Mouse (Mus musculus): ENCODE results near the gene Zfp964. TPM values are rescaled to one million over a fixed set of nuclear protein-coding genes. Genes with fewer than 3 reads are reported as not detected.
"Not testable (repeated sequence)": the region's sequence is repeated elsewhere in the genome, so short reads cannot be mapped to it uniquely, and the experiment has no call there.

Gene Zfp964
- polyA plus RNA-seq, 1 experiment from 2014 or later = 0.57 TPM

DNA sequence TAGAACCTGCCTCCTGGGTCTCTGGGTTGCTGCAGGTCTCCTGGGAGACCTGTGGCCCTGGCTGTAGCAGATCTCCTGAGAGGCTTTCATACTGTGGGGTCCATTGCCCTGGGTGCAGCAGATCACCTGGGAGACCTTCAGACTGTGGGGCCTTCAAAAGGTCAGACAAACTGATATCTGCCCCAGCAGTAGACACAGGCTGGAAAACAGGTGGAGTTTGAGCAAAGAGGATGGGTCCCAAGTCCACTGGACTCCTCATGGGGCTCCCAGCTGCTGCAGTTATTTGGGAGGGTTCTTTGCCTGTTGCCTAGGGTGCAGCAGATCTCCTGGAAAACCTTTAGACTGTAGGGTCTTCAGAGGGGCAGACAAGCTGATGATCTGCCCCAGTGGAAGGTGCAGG lies 7.0 kb downstream of the Zfp964 start:
- no peak overlapping the region for H3K9ac ChIP-seq (ENCODE audit: low read length)
- no peak overlapping the region for H3K4me3 ChIP-seq (ENCODE audit: low read depth, low read length)
- H3K27me3 ChIP-seq (ENCODE audit: control insufficient read depth, insufficient read depth, low read length) = no peaks in the 10 kb centered on the region
- no peak overlapping the region for H3K4me2 ChIP-seq (replicated peaks; ENCODE audit: low read depth)
- no peaks in the 10 kb centered on the region; the same call in 1 of the 2 replicates for H3K36me3 ChIP-seq (ENCODE audit: control insufficient read depth, insufficient read depth, low read length)
- H3K9me3 ChIP-seq (ENCODE audit: control insufficient read depth, low read length) = no peaks in the 10 kb centered on the region
- ATAC-seq (ENCODE audit: low FRiP score, low TSS enrichment) = no peak
- no peaks in the 10 kb centered on the region for H3K4me1 ChIP-seq (replicated peaks; ENCODE audit: control insufficient read depth, insufficient read depth)
- no peak overlapping the region for H3K27ac ChIP-seq (replicated peaks)
- TF ChIP-seq EP300 (optimal IDR thresholded peaks at IDR 0.05) (no peak), CTCF (IDR thresholded peaks at IDR 0.05; ENCODE audit: low read depth) (no peak)
- no peak for DNase-seq (ENCODE audit: low spot score)

DNA sequence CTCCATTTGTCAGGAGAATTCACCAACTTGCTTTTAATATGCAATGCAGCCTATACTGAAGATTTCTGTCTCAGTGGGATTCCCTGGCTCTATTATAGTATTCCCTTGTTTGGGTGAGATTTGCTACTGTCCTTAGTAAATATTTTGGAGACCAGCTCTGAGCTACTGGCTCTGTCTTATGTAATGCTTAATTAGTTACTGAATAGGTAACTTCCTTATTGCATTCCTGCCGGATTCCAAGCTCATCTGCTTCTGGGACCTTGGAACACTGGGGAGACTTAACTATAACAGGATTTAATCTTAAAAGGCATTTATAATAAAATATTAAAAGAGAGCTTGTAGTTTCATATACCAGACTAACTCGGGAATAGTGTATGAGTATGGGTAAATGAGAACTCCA lies 10.8 kb downstream of the Zfp964 start:
- not testable (repeated sequence) for H3K36me3 ChIP-seq (ENCODE audit: control insufficient read depth, insufficient read depth, low read length); H3K9me3 ChIP-seq (ENCODE audit: control insufficient read depth, low read length); H3K4me3 ChIP-seq (ENCODE audit: low read depth, low read length); H3K27ac ChIP-seq (replicated peaks); H3K4me2 ChIP-seq (replicated peaks; ENCODE audit: low read depth); H3K4me1 ChIP-seq (replicated peaks; ENCODE audit: control insufficient read depth, insufficient read depth); H3K27me3 ChIP-seq (ENCODE audit: control insufficient read depth, insufficient read depth, low read length); H3K9ac ChIP-seq (ENCODE audit: low read length); ATAC-seq (ENCODE audit: low FRiP score, low TSS enrichment); DNase-seq (ENCODE audit: low spot score)
- 81% methylated on average over 2 of the region's 2 CpGs for WGBS

DNA sequence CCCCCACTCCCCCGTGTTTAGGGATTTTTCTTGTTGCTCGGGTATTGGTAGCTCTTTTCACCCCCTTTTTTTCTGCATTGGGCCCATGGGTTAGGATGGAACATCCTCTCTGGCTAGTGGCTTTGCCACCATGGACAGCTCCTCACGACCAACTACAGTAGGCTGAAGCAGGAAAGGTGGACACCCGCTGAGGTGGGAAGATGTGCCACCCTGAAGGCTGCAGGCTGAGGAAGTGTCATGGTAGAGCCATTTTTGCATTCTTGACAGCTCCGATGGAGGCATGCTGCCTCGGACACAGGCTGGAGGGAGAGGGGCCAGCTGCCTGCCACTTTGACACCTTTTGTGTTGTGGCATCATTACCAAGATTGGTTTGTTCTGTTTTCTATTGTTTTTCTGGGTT lies 47.5 kb downstream of the Zfp964 start:
- DNase-seq (ENCODE audit: low spot score) (no peak), ATAC-seq (ENCODE audit: low FRiP score, low TSS enrichment) (no peak)
- Histone ChIP-seq H3K36me3 (ENCODE audit: control insufficient read depth, insufficient read depth, low read length) (peaks cover 26% of the 10 kb centered on the region), H3K9me3 (ENCODE audit: control insufficient read depth, low read length) (0 out of 2 replicates have a peak, but pooled peaks cover 3% of the 10 kb centered on the region), H3K27ac (replicated peaks) (no peak overlapping the region), H3K9ac (ENCODE audit: low read length) (no peak overlapping the region), H3K4me1 (replicated peaks; ENCODE audit: control insufficient read depth, insufficient read depth) (no peaks in the 10 kb centered on the region), H3K4me3 (ENCODE audit: low read depth, low read length) (no peak overlapping the region), H3K27me3 (ENCODE audit: control insufficient read depth, insufficient read depth, low read length) (no peaks in the 10 kb centered on the region), H3K4me2 (replicated peaks; ENCODE audit: low read depth) (no peak overlapping the region)
- WGBS = 65% methylated on average over 6 of the region's 6 CpGs
- TF ChIP-seq EP300 (optimal IDR thresholded peaks at IDR 0.05) (no peak), CTCF (IDR thresholded peaks at IDR 0.05; ENCODE audit: low read depth) (no peak)

DNA sequence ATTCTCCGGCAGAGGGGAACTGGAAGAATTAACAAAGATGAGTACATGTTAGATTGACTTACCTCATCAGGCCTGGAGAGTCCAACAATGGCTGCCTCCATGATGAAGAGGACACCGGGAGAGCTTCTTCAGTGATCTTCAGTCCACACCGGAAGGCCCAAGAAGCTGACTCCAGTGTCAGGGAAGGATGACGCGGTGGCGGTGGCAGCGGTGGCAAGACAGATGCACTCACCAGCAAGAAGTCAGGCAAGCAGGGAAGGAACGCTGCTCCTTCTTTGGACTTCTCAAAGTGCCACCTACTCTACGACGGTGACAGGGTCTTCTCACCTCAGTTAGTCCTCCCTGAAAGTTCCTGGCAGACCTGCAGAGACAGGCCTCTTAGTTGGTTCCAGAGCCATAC lies 56.3 kb downstream of the Zfp964 start, which contains the start of gene Zfp869:
Gene Zfp869 (minus strand): TSS at position 101 of the 400 bp plus-strand sequence.
- H3K36me3 ChIP-seq (ENCODE audit: control insufficient read depth, insufficient read depth, low read length) = peaks cover 37% of the 10 kb centered on the region
- DNase-seq (ENCODE audit: low spot score); H3K9ac ChIP-seq (ENCODE audit: low read length); H3K4me2 ChIP-seq (replicated peaks; ENCODE audit: low read depth); ATAC-seq (ENCODE audit: low FRiP score, low TSS enrichment); H3K9me3 ChIP-seq (ENCODE audit: control insufficient read depth, low read length); H3K27me3 ChIP-seq (ENCODE audit: control insufficient read depth, insufficient read depth, low read length); H3K4me3 ChIP-seq (ENCODE audit: low read depth, low read length); H3K4me1 ChIP-seq (replicated peaks; ENCODE audit: control insufficient read depth, insufficient read depth); H3K27ac ChIP-seq (replicated peaks): not testable (repeated sequence)
- 97% methylated on average over 8 of the region's 10 CpGs for WGBS

DNA sequence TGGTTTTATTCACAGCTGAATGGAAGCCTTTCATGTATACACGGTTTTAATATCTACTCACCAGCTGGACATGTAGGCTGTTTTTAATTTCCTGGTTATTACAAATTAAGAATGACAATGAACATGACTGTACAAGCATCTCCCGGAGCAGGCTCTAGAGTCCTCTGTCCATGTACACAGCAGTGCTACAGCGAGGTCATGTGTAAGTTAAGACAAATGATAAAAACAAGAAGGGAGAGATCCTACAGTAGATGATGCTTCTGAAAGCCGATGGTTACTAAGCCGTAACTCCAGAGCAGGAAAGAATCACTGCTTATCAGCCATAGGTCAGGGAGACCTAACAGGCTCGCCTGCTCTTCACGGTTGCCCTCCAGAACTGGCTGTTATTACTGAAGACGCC lies 59.2 kb downstream of the Zfp964 start:
- ATAC-seq (ENCODE audit: low FRiP score, low TSS enrichment) (no peak), DNase-seq (ENCODE audit: low spot score) (no peak)
- TF ChIP-seq CTCF (IDR thresholded peaks at IDR 0.05; ENCODE audit: low read depth) = no peak
- no peak for TF ChIP-seq EP300 (optimal IDR thresholded peaks at IDR 0.05)
- Histone ChIP-seq H3K9me3 (ENCODE audit: control insufficient read depth, low read length) (no peaks in the 10 kb centered on the region), H3K36me3 (ENCODE audit: control insufficient read depth, insufficient read depth, low read length) (peaks cover 13% of the 10 kb centered on the region), H3K4me2 (replicated peaks; ENCODE audit: low read depth) (no peak overlapping the region), H3K9ac (ENCODE audit: low read length) (no peak overlapping the region), H3K27me3 (ENCODE audit: control insufficient read depth, insufficient read depth, low read length) (no peaks in the 10 kb centered on the region), H3K27ac (replicated peaks) (no peak overlapping the region), H3K4me1 (replicated peaks; ENCODE audit: control insufficient read depth, insufficient read depth) (0 out of 2 replicates have a peak, but pooled peaks cover 2% of the 10 kb centered on the region), H3K4me3 (ENCODE audit: low read depth, low read length) (no peak overlapping the region)
- WGBS = 81% methylated on average over 8 of the region's 8 CpGs

DNA sequence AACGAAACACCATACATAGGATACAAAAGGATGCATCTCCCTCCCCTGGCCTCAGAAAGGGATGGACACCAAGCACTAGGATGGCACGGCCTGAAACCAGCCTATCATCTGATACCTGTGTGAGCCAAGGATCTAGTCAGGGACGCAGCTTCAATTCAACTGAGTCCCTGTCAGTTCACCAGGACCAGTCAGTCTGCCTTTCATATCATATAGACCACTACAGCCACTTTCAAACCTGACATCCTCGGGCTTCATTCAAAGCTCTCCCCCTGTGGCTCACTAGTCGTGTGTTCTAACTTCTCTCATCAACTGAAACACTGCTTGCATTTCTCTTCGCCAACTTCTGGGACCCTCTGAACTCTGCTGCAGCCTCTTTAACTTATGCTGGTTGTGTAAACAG lies 61.1 kb downstream of the Zfp964 start:
- ATAC-seq (ENCODE audit: low FRiP score, low TSS enrichment) (no peak), DNase-seq (ENCODE audit: low spot score) (no peak)
- WGBS = 72% methylated on average over 6 of the region's 6 CpGs
- Histone ChIP-seq H3K9me3 (ENCODE audit: control insufficient read depth, low read length) (no peaks in the 10 kb centered on the region), H3K9ac (ENCODE audit: low read length) (no peak overlapping the region), H3K27ac (replicated peaks) (no peak overlapping the region), H3K4me3 (ENCODE audit: low read depth, low read length) (peak overlapping the region; percentile 94; the same call in 1 of the 2 replicates), H3K4me2 (replicated peaks; ENCODE audit: low read depth) (peak overlapping the region; percentile 48), H3K4me1 (replicated peaks; ENCODE audit: control insufficient read depth, insufficient read depth) (0 out of 2 replicates have a peak, but pooled peaks cover 2% of the 10 kb centered on the region), H3K27me3 (ENCODE audit: control insufficient read depth, insufficient read depth, low read length) (no peaks in the 10 kb centered on the region), H3K36me3 (ENCODE audit: control insufficient read depth, insufficient read depth, low read length) (no peaks in the 10 kb centered on the region)
- TF ChIP-seq CTCF (IDR thresholded peaks at IDR 0.05; ENCODE audit: low read depth) = no peak
- no peak for TF ChIP-seq EP300 (optimal IDR thresholded peaks at IDR 0.05)

Other genes starting within 250 kb of the Zfp964 start
- gene Gm9495, start 200.9 kb upstream of the Zfp964 start, polyA plus RNA-seq (2015; fragmentation: Nextera tagmentation; extraction: Ambion mirVana) = not detected in 2 replicates
- not detected in 2 replicates for gene Gm7697, start 131.5 kb upstream of the Zfp964 start, polyA plus RNA-seq (2015; fragmentation: Nextera tagmentation; extraction: Ambion mirVana)
- 9.0 and 11.0 TPM in 2 replicates for gene Zfp868, start 28.9 kb upstream of the Zfp964 start, polyA plus RNA-seq (2015; fragmentation: Nextera tagmentation; extraction: Ambion mirVana)
- 11.1 and 12.3 TPM in 2 replicates for gene Zfp869, start 56.2 kb downstream of the Zfp964 start, polyA plus RNA-seq (2015; fragmentation: Nextera tagmentation; extraction: Ambion mirVana)
- gene Zfp963, start 95.5 kb downstream of the Zfp964 start, polyA plus RNA-seq (2015; fragmentation: Nextera tagmentation; extraction: Ambion mirVana) = 2.8 and 3.3 TPM in 2 replicates
- 0.34 and 0.39 TPM in 2 replicates for gene Gm20422, start 120.4 kb downstream of the Zfp964 start, polyA plus RNA-seq (2015; fragmentation: Nextera tagmentation; extraction: Ambion mirVana)
- 19.4 and 21.5 TPM in 2 replicates for gene Atp13a1, start 136.7 kb downstream of the Zfp964 start, polyA plus RNA-seq (2015; fragmentation: Nextera tagmentation; extraction: Ambion mirVana)
- 8.4 and 9.0 TPM in 2 replicates for gene Zfp866, start 136.7 kb downstream of the Zfp964 start, polyA plus RNA-seq (2015; fragmentation: Nextera tagmentation; extraction: Ambion mirVana)
- 5.8 and 6.0 TPM in 2 replicates for gene Gmip, start 154.2 kb downstream of the Zfp964 start, polyA plus RNA-seq (2015; fragmentation: Nextera tagmentation; extraction: Ambion mirVana)
- 0.24 and 0.28 TPM in 2 replicates for gene Lpar2, start 167.9 kb downstream of the Zfp964 start, polyA plus RNA-seq (2015; fragmentation: Nextera tagmentation; extraction: Ambion mirVana)
- gene Pbx4, start 178.0 kb downstream of the Zfp964 start, polyA plus RNA-seq (2015; fragmentation: Nextera tagmentation; extraction: Ambion mirVana) = 4.9 and 5.1 TPM in 2 replicates
- 0.30 and 0.36 TPM in 2 replicates for gene Cilp2, start 233.2 kb downstream of the Zfp964 start, polyA plus RNA-seq (2015; fragmentation: Nextera tagmentation; extraction: Ambion mirVana)
- 2.1 and 2.7 TPM in 2 replicates for gene Tssk6, start 247.7 kb downstream of the Zfp964 start, polyA plus RNA-seq (2015; fragmentation: Nextera tagmentation; extraction: Ambion mirVana)
- gene Ndufa13, start 248.1 kb downstream of the Zfp964 start, polyA plus RNA-seq (2015; fragmentation: Nextera tagmentation; extraction: Ambion mirVana) = 199 and 205 TPM in 2 replicates
- 1.6 and 2.7 TPM in 2 replicates for gene Yjefn3, start 248.2 kb downstream of the Zfp964 start, polyA plus RNA-seq (2015; fragmentation: Nextera tagmentation; extraction: Ambion mirVana)

Measured in stomach, postnatal 0 days (tissue).